Mouse (Mus musculus): Measurements from ENCODE around the gene Lmo4.

GRCm38 (mm10) chr3:144230016-144230415, 25.0 kb upstream of the Lmo4 start:
- TF ChIP-seq MEF2A (IDR thresholded peaks at IDR 0.05; ENCODE audit: borderline replicate concordance, low read depth, low read length) (no peak), USF1 (IDR thresholded peaks at IDR 0.05; ENCODE audit: low read depth, low read length) (no peak), CTCF (conservative IDR thresholded peaks at IDR 0.05 in 1 of 2, IDR thresholded peaks at IDR 0.05 in 1 of 2; ENCODE audit: low read depth in 2 of 2, low read length in 2 of 2) (no peak), HCFC1 (IDR thresholded peaks at IDR 0.05; ENCODE audit: low read depth, low read length) (no peak), SIN3A (IDR thresholded peaks at IDR 0.05; ENCODE audit: low read length) (no peak), MAZ (IDR thresholded peaks at IDR 0.05; ENCODE audit: low read depth, low read length) (no peak), MXI1 (IDR thresholded peaks at IDR 0.05; ENCODE audit: low read depth, low read length) (no peak), EP300 (IDR thresholded peaks at IDR 0.05; ENCODE audit: low read length) (no peak), CHD1 (IDR thresholded peaks at IDR 0.05; ENCODE audit: low read depth, low read length) (no peak), ZMIZ1 (IDR thresholded peaks at IDR 0.05; ENCODE audit: low read depth, low read length) (no peak), ZC3H11A (IDR thresholded peaks at IDR 0.05; ENCODE audit: low read depth, low read length) (no peak), ZNF384 (IDR thresholded peaks at IDR 0.05; ENCODE audit: low read depth, low read length) (no peak), NRF1 (IDR thresholded peaks at IDR 0.05; ENCODE audit: low read depth, low read length) (no peak), MAFK (IDR thresholded peaks at IDR 0.05; ENCODE audit: insufficient replicate concordance, low read length) (no peak)

Measured in CH12.LX (cell line).